Mouse (Mus musculus) myocyte (in vitro differentiated cells): Measurements from ENCODE around the gene Arhgef17. TPM values are rescaled to one million over a fixed set of nuclear protein-coding genes. Genes with fewer than 3 reads are reported as not detected.

ENCODE experiments used
- H3K27me3 ChIP-seq: one replicate; pipeline ENCODE4 v1.6.1; 2011; ENCODE audit not compliant: control insufficient read depth, insufficient read depth, insufficient read length
- H3K36me3 ChIP-seq: one replicate; pipeline ENCODE4 v1.6.1; 2011; ENCODE audit not compliant: control insufficient read depth, insufficient read depth
- H3K4me2 ChIP-seq: one replicate; pipeline ENCODE4 v1.6.1; 2011; ENCODE audit warnings: low read depth, control low read depth
- H3K4me3 ChIP-seq: one replicate; pipeline ENCODE4 v1.5.1; 2011; ENCODE audit warnings: mild to moderate bottlenecking, control low read depth, moderate library complexity
- H3K79me2 ChIP-seq: one replicate; pipeline ENCODE4 v1.6.1; 2011; ENCODE audit not compliant: control insufficient read depth, insufficient read depth
- H3ac ChIP-seq: one replicate; pipeline ENCODE4 v1.6.1; 2011; ENCODE audit not compliant: control insufficient read depth, insufficient read length
- CEBPB ChIP-seq: IDR thresholded peaks from 2 replicates; pipeline ENCODE4 v1.6.1; 2011; ENCODE audit warnings: mild to moderate bottlenecking, moderate library complexity; ENCODE audit not compliant: poor library complexity, insufficient read depth, severe bottlenecking
- E2F4 ChIP-seq: IDR thresholded peaks from one replicate; pipeline ENCODE4 v1.6.1; 2011; ENCODE audit warnings: mild to moderate bottlenecking, control low read depth, moderate library complexity; ENCODE audit not compliant: insufficient read depth
- MAX ChIP-seq: IDR thresholded peaks from one replicate; pipeline ENCODE4 v1.6.1; 2011; ENCODE audit warnings: low read depth, mild to moderate bottlenecking, control low read depth
- MYOD1 ChIP-seq, 3 experiments: IDR thresholded peaks; one replicate each; pipeline ENCODE4 v1.6.1; 2011; ENCODE audit warnings: control low read depth in 2 of 3, low read depth in 2 of 3, mild to moderate bottlenecking in 2 of 3, moderate library complexity in 1 of 3; ENCODE audit not compliant: insufficient read length in 2 of 3, control insufficient read depth in 1 of 3
- MYOG ChIP-seq, 3 experiments: IDR thresholded peaks; one replicate each; pipeline ENCODE4 v1.6.1; 2011; ENCODE audit warnings: control low read depth in 2 of 3, low read depth in 2 of 3, mild to moderate bottlenecking in 2 of 3; ENCODE audit not compliant: insufficient read length in 2 of 3, control insufficient read depth in 1 of 3, insufficient read depth in 1 of 3
- POLR2A ChIP-seq: IDR thresholded peaks from one replicate; pipeline ENCODE4 v1.6.1; 2011; ENCODE audit warnings: low read depth, mild to moderate bottlenecking, control low read depth, moderate library complexity; ENCODE audit not compliant: insufficient read length
- POLR2AphosphoS2 ChIP-seq: IDR thresholded peaks from one replicate; pipeline ENCODE4 v1.6.1; 2011; ENCODE audit warnings: low read depth, control low read depth; ENCODE audit not compliant: insufficient read length
- REST ChIP-seq: IDR thresholded peaks from one replicate; pipeline ENCODE4 v1.6.1; 2011; ENCODE audit warnings: mild to moderate bottlenecking, control low read depth, moderate library complexity; ENCODE audit not compliant: insufficient read depth, insufficient read length
- SRF ChIP-seq: IDR thresholded peaks from one replicate; pipeline ENCODE4 v1.6.1; 2011; ENCODE audit warnings: low read depth; ENCODE audit not compliant: control insufficient read depth, insufficient read length
- TCF12 ChIP-seq: IDR thresholded peaks from one replicate; pipeline ENCODE4 v1.6.1; 2011; ENCODE audit warnings: mild to moderate bottlenecking, control low read depth; ENCODE audit not compliant: poor library complexity, insufficient read depth, severe bottlenecking
- TCF3 ChIP-seq: IDR thresholded peaks from one replicate; pipeline ENCODE4 v1.6.1; 2011; ENCODE audit warnings: low read depth, control low read depth; ENCODE audit not compliant: insufficient read length
- USF1 ChIP-seq: IDR thresholded peaks from one replicate; pipeline ENCODE4 v1.6.1; 2011; ENCODE audit warnings: low read depth, mild to moderate bottlenecking, control low read depth, moderate library complexity
- polyA plus RNA-seq: library from polyadenylated mRNA; unstranded; fragments of >200 nt; fragmentation: generic; extraction: Trizol; gene quantifications from one replicate; pipeline ENCODE4 v1.2.1, GENCODE M21; 2012; ENCODE audit warnings: missing spikeins

Arhgef17 gene
- polyA plus RNA-seq, 1 experiment = 24.7 TPM

GRCm38 (mm10) chr7:100964242-100964641, 32.3 kb upstream of the Arhgef17 start:
- H3K27me3 ChIP-seq = no peaks in the 10 kb centered on the region

GRCm38 (mm10) chr7:100963381-100963780, 31.5 kb upstream of the Arhgef17 start:
- Histone ChIP-seq H3K27me3 (no peaks in the 10 kb centered on the region), H3ac (no peak overlapping the region), H3K79me2 (no peaks in the 10 kb centered on the region), H3K36me3 (no peaks in the 10 kb centered on the region), H3K4me2 (no peak overlapping the region), H3K4me3 (no peak overlapping the region)
- TF ChIP-seq USF1 (no peak), MYOG (IDR thresholded peaks at IDR 0.05; ENCODE audit: control insufficient read depth in 1 of 3, insufficient read depth in 1 of 3, insufficient read length in 2 of 3, low read depth in 2 of 3) (no peak), MAX (no peak), MYOD1 (IDR thresholded peaks at IDR 0.05; ENCODE audit: control insufficient read depth in 1 of 3, insufficient read length in 2 of 3, low read depth in 2 of 3) (no peak), TCF12 (no peak), E2F4 (no peak), TCF3 (no peak), POLR2AphosphoS2 (no peak), SRF (no peak), REST (no peak), POLR2A (no peak), CEBPB (no peak)

More at GRCm38 (mm10) chr7:100964242-100964641, 32.3 kb upstream of the Arhgef17 start:
- Histone ChIP-seq H3K4me2 (no peak overlapping the region), H3ac (no peak overlapping the region), H3K36me3 (no peaks in the 10 kb centered on the region), H3K79me2 (no peaks in the 10 kb centered on the region), H3K4me3 (no peak overlapping the region)
- TF ChIP-seq TCF12 (no peak), POLR2A (no peak), USF1 (no peak)

- H3K4me3 ChIP-seq = no peak overlapping the region
- TF ChIP-seq TCF12 = no peak
- TF ChIP-seq E2F4 = no peak
- no peak for TF ChIP-seq CEBPB
- no peak for TF ChIP-seq MAX
- TF ChIP-seq SRF = no peak
- H3K36me3 ChIP-seq = no peaks in the 10 kb centered on the region
- H3K79me2 ChIP-seq = no peaks in the 10 kb centered on the region
- H3K4me2 ChIP-seq = no peak overlapping the region
- no peak overlapping the region for H3ac ChIP-seq
- no peaks in the 10 kb centered on the region for H3K27me3 ChIP-seq
Observed at GRCm38 (mm10) chr7:100961146-100961545, 29.2 kb upstream of the Arhgef17 start.

GRCm38 (mm10) chr7:100960462-100960861, 28.6 kb upstream of the Arhgef17 start:
- Histone ChIP-seq H3K4me3 (no peak overlapping the region), H3K4me2 (no peak overlapping the region), H3ac (no peak overlapping the region), H3K27me3 (no peaks in the 10 kb centered on the region), H3K79me2 (no peaks in the 10 kb centered on the region), H3K36me3 (no peaks in the 10 kb centered on the region)
- TF ChIP-seq SRF (no peak), MYOD1 (IDR thresholded peaks at IDR 0.05; ENCODE audit: control insufficient read depth in 1 of 3, insufficient read length in 2 of 3, low read depth in 2 of 3) (peak; percentile 34 to 70 (median 66))

GRCm38 (mm10) chr7:100958426-100958825, 26.5 kb upstream of the Arhgef17 start:
- H3ac ChIP-seq = no peak overlapping the region
- no peaks in the 10 kb centered on the region for H3K36me3 ChIP-seq
- no peak overlapping the region for H3K4me3 ChIP-seq
- TF ChIP-seq TCF3 (no peak), REST (no peak)
- H3K27me3 ChIP-seq = no peaks in the 10 kb centered on the region
- no peak overlapping the region for H3K4me2 ChIP-seq
- H3K79me2 ChIP-seq = no peaks in the 10 kb centered on the region

- no peak for TF ChIP-seq POLR2A
- no peak for TF ChIP-seq E2F4
- TF ChIP-seq TCF3 = no peak
- no peak for TF ChIP-seq SRF
- no peak for TF ChIP-seq REST
- TF ChIP-seq TCF12 = no peak
- TF ChIP-seq MYOD1 (IDR thresholded peaks at IDR 0.05; ENCODE audit: control insufficient read depth in 1 of 3, insufficient read length in 2 of 3, low read depth in 2 of 3) = no peak
- TF ChIP-seq MAX = no peak
- no peak for TF ChIP-seq CEBPB
- no peak for TF ChIP-seq USF1
- Histone ChIP-seq H3K4me2 (no peak overlapping the region), H3K4me3 (no peak overlapping the region), H3K36me3 (no peaks in the 10 kb centered on the region), H3K27me3 (no peaks in the 10 kb centered on the region), H3K79me2 (no peaks in the 10 kb centered on the region), H3ac (no peak overlapping the region)
Observed at GRCm38 (mm10) chr7:100952686-100953085, 20.8 kb upstream of the Arhgef17 start.
